Mouse (Mus musculus) thymus, adult 18-20 months (tissue): Measurements from ENCODE around the gene Gnmt.
"Not testable (repeated sequence)": the region's sequence is repeated elsewhere in the genome, so short reads cannot be mapped to it uniquely, and the experiment has no call there.

Experiments used
- DNase-seq, 2 experiments: peaks; one replicate each; pipeline ENCODE4 v3.0.0; 2022; ENCODE audit warnings: mixed read lengths in 2 of 2

Gnmt gene

DNA sequence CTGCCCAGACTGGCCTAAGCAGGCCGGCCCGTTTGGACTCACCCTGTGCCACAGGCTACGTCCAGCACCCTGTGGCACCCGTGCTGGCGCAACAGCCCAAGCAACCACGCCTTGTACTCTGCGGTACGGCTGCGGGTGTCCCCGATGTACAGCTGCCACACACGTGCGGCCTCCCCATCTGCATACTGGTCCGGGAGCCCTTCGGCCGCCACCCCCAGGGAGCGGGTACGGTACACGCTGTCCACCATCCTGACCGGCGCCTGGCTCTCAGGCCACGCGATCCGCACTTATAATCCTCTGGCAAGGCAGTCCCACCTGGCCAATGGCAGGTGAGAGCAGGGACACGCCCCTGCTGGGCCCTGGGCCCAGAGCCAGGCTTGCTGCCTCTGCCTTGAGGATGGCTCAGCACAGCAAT lies at the start of gene Gnmt:
Gene Gnmt, minus strand, starts transcription at position 265 of the 415 bp plus-strand sequence.
- DNase-seq = no peak

DNA sequence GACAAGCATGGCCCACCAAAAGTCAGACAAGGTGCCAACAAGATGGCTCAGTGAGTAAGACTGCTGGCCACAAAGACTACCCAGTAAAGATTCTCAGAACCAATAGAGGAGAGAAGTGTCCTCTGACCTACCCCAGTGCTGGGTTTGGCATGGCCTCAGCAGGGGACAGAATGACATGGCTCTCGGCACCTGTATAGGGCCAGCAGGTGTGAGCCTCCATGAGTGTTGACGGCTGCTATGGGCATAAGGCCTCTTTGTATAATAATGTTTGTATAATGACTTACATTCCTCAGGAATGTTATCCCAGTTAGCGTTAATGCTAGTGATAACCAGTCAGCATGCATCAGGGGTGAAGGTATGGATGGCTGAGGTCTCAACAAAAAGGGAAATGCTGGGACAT lies 47.1 kb upstream of the Gnmt start:
- no peak for DNase-seq

DNA sequence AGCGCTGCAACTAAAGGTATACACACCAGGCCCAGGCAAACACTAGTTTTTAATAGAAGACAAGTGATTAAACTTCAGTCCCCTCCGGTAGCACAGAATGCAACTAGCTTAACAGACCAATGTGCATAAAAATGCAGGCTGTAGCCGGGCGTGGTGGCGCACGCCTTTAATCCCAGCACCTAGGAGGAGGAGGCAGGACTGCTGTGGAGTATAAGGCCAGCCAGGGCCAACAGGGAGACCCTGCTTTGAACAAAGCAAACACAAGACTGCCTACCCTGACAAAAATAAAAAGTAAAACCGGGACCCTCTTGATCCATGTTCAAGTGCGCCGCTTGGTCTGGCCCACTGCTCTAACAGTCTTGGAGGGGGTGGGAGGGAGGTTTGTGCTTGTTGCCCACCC lies 46.1 kb upstream of the Gnmt start:
- no peak for DNase-seq

DNA sequence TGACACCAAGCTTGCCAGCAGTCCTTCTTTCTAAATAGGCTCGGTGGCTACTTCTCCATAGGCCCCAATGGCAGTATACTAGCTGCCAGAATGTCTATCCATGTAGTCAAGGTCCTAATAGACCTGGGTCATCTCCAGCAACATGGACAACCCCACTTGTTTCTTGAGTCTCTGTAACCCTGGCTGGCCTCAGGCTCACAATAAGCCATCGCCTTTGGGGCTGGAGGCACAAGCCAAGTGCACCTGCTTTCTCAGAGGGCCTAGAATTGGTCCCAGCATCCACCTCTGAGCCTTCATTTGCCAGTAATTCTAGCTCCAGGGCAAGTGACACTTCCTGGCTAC lies 45.1 kb upstream of the Gnmt start:
- no peak for DNase-seq

DNA sequence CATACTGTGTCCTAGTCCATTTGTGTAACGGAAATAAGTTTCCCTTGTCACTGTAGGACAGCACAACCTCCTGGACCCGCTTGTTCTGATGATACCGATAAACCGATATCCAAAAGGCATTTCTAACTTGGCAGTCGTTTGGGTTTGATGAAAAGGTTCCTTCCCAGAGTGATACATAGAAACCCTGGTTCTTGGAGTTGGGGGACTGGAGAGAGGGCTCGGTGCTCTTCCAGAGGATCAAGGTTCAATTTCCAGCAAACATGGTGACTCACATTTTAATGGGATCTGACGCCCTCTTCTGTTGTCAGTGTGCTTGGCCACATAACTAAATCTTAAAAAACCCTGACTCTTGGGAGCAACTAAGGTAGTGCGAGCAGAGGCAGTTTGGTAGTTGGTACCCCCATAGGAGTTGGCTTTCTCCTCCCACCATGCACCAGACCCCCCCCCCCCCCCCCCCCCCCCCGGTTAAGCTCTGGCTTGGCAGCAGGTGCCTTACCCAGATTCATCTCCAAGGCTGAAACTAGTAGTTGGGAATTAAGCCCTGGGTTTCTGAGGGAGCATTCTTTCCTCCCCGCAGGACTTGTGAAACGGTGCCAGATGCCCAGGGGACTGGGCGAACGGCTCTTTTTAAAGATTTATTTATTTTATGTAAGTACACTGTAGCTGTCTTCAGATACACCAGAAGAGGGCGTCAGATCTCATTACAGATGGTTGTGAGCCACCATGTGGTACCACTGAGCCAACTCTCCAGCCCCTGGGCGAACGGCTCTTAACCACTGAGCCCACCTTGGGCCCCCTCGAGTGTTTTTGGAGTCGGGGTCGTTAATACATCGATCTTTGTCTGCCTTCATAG lies 44.5 kb upstream of the Gnmt start:
- no peak for DNase-seq

DNA sequence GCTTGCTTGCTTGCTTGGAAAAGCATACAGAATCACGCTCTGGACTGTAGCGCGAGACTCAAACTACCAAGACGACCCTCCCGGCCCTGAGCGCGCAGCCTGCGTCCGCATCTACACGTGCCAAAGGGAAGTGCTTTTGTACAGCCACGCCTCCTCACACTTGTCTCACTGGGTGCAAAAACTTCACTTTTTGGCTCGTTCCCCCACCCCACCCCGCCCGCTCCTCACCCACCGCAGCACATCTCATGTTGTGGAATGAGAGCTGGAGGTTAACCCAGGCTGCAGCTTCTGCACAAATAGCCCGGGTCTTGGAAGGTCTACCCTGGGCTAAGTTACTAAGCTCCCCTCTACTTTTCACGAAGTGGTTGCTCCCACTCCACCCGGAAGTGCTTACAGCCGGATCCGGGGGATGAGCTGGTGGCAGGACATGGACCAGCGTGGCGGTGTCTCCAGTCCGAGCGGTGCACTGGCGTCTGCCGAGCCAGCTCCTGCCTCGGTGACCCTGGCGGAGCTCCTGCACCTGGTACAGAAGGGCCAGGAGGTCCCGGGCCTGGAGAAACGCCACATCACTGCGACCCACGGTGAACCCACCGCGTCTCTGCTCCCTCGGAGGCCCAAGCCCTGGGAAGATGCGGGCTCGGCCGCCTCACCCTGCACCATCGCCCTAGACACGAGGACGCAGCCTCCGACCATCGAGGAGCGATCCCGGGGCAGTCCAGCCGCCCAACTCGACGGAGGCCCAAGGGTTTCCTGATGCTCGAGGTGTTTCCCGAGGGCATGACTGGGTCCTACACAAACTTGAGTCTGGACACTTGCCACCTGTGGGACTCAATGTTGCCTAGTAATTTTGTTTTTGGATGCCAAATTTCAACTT lies 43.7 kb upstream of the Gnmt start, which contains the start of gene 2310039H08Rik:
Gene 2310039H08Rik, plus strand, starts transcription at position 232 of the 874 bp plus-strand sequence.
- DNase-seq = peak; percentile 68 to 77

DNA sequence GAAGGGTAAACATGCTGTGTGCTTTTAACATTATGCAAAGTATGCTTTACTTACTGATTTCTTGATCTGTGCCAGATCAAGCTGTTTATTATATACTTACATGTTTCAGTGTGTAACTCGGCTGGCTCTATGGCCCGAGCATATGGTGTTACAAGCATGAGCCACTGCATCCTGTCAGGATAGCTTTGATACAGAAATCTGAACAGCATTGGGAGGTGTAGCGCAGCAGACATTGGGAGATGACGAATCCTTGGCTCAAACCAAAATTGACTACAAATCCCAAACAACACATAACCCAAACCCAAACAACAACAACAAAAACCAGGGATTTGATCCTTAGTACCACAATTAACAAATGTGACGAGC lies 43.1 kb upstream of the Gnmt start:
- no peak for DNase-seq

DNA sequence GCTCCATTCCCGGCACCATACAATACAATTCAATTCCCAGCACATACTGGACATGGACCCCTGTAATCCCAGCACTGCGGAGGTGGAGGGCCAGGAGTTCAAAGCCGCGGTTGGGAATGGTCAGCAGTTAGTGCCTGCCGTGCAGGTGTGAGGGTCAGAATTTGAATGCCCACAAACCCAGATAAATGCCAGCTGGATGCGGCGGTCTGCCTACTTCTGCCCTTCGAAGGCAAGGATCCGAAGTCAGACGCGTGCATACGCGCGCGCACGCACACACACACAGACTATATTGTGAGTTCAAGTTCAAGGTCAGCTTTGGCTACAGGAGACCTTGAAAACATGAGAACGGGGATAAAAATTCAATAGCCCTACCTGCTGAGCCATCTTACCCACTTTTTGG lies 42.6 kb upstream of the Gnmt start:
- DNase-seq = no peak

DNA sequence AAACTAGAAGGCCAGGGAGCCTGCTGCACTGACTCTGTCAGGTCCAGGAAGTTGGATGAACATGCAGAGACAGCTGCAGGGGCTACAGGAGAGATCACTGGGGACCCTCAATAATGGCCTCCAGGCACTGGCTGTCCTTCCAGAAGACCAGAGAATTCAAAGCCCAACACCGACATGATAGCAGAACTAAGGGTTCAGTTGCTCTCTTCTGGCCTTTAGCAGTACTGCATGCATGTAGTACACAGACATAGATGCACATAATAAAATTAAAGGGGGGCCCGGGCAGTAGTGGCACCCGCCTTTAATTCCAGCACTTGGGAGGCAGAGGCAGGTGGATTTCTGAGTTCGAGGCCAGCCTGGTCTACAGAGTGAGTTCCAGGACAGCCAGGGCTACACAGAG lies 42.1 kb upstream of the Gnmt start:
- DNase-seq = no peak

DNA sequence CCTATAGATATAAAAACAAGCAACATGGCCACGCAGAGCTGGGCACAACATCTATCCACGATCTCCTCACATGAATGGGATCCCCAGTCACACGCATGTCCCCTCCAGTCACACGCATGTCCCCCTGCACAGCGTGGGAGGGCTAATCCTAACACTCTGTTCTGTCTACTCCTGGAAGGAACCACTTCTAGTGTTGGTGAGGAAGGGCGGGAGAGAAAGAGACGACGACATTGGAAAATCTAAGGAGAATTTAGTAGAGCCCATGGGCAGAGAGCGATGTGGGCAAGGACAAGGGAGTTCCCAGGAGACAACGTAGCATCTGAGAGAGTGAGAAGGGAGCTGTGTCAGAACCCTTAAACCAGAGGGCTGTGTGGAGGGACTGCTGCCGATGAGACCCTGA lies 41.6 kb upstream of the Gnmt start:
- no peak for DNase-seq

DNA sequence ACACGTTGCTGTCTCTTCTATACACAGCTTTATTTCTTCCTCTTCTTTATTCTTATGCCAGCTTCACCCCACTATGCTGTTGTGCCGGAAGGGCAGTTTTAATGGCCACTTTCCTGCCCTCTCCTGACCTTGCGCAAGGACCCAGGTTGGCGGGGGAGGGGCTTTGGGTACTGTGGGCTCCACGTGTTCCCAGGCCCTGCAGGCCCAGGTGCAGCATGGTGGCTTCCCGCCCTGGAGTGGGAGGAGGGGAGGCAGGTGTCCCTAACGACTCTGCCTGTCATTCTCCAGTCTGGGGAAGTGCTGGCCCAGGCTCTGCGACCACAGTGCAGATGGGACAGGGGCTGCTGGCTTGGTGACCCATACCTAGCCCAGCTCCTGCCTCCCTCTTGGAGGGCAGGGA lies 38.9 kb upstream of the Gnmt start:
- peak; percentile 72 to 80 for DNase-seq

DNA sequence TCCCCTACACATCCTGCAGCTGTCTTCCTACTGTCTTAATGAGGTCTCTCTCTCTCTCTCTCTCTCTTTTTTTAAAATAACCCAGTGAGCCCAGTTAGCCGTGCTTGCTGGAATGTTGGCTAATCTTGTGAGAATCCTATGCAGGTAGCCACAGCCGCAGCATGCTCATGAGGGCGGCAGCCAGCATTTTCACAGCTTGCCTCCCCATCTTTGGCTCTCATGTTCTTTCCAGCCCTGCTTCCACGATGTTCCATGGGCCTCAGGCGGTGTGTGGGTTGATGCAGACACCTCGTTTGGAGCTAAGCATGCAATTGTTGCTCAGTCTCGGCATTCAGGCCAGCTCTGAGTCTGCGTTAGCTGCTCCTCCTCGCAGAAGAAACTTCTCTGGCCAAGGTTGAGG lies 35.9 kb upstream of the Gnmt start:
- not testable (repeated sequence) for DNase-seq

DNA sequence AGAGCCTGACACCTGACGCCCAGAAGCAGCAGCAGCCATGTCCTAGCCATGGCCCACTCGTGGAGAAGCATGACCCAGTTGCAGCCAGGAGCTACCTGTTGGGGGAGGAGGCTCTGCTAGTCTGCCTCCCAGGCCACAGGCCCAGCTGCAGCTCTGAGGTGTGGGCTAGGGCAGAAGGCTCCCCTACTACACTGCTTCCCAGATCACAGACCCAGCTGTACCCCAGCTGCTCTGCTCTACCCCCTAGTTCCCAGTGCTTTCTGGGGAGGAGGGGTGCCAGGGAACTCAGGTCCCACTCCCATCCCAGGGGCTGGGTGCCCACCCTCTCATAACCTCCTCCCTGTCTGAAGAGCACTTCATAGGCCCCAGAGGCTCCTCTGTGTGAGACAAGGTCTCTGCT lies 34.6 kb upstream of the Gnmt start, which contains the start of gene Ptcra:
Gene Ptcra, minus strand, starts transcription at position 169 of the 400 bp plus-strand sequence.
- peak; percentile 68 to 79 for DNase-seq

DNA sequence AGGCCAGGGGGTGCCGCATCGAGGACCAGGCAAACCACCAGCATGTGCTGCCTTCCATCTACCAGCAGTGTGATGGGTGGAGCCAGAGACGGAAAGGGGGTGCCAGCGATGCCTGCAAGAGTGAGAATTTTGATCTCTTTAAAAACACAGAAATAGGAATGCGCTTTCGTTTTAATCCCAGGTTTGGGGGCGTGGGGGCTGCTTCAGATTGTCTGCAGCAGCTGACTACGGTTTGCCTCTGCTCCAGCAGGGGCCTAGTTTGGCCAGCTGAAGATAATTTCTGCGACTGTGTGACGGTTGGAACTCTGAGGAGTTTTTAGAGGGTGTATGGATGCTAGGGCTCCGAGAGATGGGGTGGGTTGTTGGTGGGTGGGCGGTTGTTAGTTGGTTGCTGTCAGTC lies 29.8 kb upstream of the Gnmt start:
- DNase-seq = no peak

DNA sequence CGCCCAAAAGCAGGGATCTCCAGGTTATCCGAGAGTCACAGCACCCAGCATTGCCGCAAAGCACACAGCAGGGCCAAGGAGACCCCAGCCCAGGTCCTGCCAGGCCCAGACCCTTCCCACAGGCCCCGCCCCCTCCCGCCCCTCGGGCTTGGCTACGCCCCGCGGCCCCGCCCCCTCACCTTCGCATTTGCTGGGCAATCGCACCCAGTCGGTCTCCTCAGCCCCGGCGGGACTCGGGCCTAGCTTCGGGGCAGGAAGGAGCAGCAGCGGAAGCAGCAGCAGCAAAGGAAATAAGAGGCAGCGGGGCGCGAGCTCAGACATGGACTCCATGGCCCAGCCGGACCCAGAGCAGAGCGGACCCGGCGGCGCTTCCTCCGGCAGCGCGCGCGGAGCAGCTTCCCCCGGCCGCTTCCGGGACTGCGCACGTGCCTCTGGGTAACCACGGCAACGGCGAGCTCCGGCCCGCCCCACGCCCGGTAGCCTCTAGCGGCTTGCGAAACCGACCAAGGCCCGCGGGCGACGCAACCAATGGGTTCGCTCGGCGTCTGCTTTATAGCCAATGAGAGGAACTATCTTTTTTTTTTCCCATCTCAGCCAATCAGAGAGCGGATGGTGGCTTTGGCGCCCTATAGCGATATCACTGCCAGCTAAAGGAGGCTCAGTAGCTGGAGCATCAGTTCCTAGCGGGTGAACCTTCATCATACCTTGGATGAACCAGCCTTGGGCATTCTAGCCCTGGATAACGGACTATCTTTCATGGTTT lies 23.0 kb upstream of the Gnmt start, which contains the start of gene Cnpy3:
Gene Cnpy3, minus strand, starts transcription at position 421 of the 763 bp plus-strand sequence.
- peak; percentile 96 to 97 for DNase-seq

DNA sequence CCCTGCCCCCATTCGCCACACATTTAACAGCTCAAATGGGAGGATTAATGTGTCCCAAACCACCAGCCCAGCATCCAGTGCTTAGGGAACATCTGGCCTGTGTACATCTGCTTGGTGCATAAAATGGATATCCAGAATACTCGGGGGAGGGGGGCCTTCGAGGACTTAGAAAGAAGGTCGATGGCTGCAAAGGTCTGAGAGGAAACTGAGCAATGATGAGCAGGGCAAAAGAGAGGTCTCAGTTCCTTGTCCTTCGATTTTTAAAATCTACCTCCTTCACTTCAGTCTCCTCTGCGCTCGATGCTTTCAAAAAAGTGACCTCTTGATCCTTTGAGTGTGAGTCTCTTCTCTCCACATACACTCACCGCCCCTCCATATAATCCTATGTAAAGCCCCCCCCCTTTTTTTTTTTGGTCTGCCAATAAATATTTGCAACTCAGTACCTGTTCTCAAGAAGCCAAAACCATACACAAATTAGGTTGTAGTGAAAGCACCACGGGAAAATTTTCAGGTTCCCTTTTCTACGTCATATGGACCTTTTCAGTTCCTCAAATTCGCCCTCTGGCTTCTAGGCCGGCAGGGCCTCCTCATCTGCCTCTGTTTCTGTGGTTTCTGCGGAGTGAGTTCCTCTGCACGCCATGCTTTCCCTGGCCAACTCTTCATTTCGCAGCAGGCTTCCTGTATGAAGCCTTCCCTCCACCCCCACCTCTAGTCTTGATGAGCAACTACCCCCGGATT lies 22.3 kb upstream of the Gnmt start:
- DNase-seq = peak in 1 of 2 experiments; percentile 60

DNA sequence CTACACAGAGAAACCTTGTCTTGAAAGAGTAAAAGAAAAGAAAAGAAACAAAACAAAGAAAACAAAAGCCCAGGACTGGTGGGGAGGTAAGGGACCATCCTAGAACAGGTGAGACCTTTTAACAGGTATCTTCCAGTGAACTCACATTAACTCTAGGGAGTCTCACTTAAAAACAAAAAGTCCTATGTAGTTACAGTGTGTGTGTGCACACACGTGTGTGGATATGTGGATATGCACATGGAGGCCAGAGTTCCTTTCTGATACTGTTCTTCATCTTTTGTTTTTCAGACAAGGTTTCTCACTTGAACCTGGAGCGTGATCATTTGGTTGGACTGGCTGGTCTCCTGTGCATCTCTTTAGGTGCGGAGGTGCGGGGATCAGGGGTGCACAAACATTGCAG lies 21.6 kb upstream of the Gnmt start:
- no peak for DNase-seq

DNA sequence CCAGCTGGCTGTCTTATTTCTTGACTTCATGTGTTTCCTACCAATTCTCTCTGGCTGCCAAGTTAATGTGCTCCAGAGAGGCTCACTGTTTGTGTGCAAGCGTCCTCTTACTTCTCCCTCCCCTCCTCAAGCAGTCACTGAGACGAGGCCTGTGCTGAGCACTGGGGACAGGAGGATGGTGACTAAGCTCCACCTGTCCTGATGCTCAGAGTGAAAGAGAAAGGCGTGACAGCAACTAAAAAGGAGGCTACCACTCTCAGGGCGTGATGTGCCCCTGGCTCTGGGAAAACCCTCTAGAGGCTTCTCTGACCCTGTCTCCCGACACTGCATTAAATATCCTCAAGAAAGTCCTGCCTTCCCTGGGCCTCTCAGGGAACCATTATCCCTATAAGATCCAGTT lies 20.3 kb upstream of the Gnmt start:
- no peak for DNase-seq

DNA sequence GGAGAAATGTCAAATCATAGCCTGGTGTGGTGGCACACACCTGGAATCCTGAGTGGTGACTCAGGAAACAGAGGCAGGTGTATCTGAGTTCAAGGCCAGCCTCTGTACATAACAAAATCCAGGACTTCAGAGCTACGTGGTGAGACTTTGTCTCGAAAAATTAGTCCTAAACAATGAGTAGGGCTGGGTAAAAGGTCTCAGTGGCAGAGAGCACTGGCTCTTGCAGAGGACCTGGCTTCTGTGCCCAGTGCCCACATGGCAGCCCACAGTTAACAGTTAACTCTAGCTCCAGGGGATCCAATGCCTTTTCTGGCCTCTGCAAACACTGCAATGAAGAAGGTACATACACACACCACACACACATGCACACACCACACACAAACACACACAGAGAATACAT lies 18.8 kb upstream of the Gnmt start:
- no peak for DNase-seq

DNA sequence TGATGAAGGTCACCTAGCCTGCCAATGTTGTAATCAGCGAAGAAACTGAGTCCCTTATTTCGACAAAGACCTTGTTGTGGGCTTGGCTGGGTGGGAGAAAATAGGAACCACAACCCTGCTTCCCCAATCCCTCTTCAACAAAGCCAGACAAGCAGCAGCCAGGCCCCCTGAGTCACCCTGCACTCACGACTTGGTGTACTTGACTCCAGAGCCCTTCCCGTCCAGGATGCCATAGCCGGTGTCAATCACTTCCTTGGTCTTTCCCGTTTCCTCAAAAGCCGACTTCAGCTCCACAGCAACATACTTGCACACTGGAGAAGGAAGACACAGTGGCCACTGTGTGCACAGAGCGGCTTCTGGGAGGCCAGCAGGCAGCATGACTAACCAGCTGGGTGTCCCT lies 18.3 kb upstream of the Gnmt start:
- no peak for DNase-seq

DNA sequence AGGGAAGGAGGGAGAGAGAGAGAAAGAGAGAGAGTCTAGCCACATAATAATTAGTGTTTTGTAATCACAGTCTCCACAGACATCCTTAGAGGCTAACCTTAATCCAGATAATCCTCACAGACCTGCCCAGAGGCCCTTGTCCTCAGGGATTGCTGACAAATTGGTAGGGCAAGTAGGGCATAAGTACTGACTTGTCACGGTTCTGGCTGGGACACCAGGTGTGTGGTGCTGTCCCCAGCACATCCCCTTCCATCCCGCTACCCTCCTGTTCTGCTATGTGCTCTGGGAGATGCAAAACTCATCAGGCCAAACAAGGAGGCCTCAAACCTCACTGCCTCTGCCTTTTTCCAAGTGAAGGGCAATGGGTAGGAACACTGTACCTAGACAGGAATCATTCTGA lies 16.5 kb upstream of the Gnmt start:
- no peak for DNase-seq

DNA sequence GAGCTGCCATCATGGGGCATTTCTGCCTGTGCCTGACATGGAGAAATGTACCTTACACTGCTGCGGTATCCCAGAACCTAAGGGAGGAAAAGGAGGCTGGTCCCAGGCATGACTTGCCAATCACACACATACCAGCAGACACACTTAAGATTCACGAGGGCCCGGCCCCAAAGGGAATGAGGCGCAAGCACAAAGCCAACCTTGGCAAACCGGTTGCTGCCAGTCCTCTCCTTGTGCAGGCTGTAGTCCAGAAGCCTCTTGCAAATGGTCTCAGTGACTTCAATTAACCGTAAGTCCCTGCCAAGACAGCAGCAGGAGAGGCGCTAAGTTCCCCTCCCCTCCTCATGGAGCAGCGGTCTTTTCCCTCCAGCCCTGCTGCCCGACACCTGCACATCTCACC lies 14.0 kb upstream of the Gnmt start:
- DNase-seq = no peak
